Mouse (Mus musculus) mouse embryonic stem cell (cell line): ENCODE measurements at regions not wholly inside any gene's neighbourhood (a gene's known extent, or its start where the extent isn't known, plus 50 kb on each side); places are given as distances from the start of the nearest gene placed in this dataset.

Experiments
- in situ Hi-C, 2 experiments: fragments of 300-500 bp; cut with MboI; formaldehyde crosslinking; loops; 1 replicate in 1 of 2; 3 replicates in 1 of 2; pipeline ENCODE4 v1.14.3; 2019 to 2020; ENCODE audit warnings: low sequenced_read_pairs in 2 of 2, low pct_unique_long_range_greater_than_20kb in 1 of 2, mixed read lengths in 1 of 2; ENCODE audit not compliant: unreplicated experiment in 1 of 2

- in situ Hi-C loops: loop anchor here (10.0 kb wide), 1 partner anchor 149 kb away; no protein-coding TSS in a partner anchor
These were observed 140.7 kb upstream of the Tbl1xr1 start for GRCm38 (mm10) chr3:21935571-21936261.

GRCm38 (mm10) chr3:21936262-21936603, 140.2 kb upstream of the Tbl1xr1 start:
- in situ Hi-C loops: loop anchor here (10.0 kb wide), 1 partner anchor 149 kb away; no protein-coding TSS in a partner anchor

GRCm38 (mm10) chr3:21936616-21937015, 139.8 kb upstream of the Tbl1xr1 start:
- in situ Hi-C loops: loop anchor here (10.0 kb wide), 1 partner anchor 148 kb away; no protein-coding TSS in a partner anchor

DNA sequence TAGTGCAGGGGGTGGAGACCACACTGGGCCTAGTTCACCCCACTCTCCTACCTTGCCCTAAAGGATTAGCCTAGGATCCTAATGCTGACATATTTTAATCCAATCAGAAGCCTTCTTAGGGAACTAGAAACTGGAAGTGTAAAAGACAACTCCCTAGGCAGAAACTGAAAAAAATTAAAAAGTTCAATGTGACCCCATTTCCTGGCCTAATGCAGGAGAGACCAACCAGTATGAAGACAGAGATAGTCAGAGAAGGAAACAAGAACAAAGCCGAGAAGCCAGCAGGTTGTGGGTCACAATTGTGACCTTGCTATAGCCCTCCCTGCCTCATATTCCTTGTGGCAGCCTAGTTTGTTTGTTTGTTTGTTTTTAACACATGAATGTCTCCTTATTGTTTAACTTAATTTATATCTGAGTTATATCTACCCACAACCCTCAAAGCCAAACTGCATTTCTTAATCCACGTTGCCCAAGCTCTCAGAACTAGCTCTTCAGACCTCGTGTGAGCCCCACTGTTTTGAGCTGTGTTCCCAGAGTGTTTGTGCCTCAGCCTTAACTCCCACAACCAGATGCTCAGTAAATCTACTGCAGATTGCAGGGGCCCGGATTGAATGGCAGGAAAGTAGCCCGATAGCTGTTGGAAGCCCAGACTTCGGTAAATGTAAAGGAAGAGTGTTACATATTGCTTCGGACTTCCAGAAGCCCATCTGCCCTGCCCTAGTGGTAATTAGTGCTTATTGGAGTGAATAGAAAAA, 139.0 kb upstream of the Tbl1xr1 start:
- in situ Hi-C loops: loop anchor here (10.0 kb wide), 1 partner anchor 147 kb away; no protein-coding TSS in a partner anchor

DNA sequence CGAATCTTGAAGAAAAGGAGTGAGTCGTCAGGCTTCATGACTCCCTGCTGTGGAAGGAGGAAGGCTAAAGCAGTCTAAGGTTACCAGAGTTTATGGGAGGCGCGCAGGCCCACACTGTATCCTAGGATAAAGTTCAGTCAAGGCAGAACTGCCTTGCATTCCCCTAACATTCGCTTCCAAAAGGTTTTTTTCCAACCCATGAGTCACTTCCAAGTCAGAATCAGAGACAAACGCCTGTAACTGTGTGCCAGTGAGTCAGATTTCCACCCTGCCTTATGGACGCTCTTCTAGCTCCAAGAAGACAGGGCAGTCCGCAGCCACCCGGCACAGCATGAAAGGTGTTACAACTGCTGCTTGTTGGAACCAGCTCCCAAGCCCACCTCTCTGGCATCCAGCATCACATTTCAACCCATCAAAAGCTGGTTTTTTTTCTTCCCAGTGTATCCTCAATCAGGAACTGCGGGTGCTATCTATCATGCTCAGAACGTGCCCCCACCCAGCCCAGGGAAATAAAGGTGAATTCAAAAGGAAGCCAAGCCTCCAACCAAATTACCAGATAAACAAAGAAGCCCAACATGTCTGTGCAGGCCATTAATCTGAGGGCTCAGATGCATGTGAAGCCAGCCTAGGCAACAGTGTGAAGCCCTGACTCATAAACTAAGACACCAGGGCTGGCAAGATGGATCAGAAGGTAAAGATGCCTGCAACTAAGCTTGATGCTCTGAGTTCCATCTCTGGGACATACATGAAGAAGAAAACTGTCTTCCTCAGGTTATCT, 138.2 kb upstream of the Tbl1xr1 start:
- in situ Hi-C loops: loop anchor here (10.0 kb wide), 1 partner anchor 147 kb away; no protein-coding TSS in a partner anchor

DNA sequence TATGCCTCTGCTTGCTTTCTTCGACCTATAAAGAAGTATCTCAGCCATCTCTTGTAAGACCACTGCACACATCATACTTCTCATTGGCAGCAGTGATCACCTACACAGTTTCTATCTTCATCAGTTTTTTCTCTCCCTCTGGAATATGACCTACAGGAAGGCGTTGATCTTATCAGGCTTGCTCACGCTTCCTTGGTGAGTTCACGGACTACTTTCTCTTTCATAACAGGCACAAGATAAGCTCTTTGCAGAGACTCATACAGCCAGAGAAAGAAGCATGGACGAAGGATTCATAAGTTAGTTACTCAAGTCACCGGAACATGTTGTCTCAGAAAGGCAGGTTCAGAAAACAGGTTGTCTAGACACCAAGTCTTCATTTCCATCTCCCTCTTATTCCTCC, 136.7 kb upstream of the Tbl1xr1 start:
- in situ Hi-C loops: loop anchor here (10.0 kb wide), 1 partner anchor 145 kb away; no protein-coding TSS in a partner anchor

DNA sequence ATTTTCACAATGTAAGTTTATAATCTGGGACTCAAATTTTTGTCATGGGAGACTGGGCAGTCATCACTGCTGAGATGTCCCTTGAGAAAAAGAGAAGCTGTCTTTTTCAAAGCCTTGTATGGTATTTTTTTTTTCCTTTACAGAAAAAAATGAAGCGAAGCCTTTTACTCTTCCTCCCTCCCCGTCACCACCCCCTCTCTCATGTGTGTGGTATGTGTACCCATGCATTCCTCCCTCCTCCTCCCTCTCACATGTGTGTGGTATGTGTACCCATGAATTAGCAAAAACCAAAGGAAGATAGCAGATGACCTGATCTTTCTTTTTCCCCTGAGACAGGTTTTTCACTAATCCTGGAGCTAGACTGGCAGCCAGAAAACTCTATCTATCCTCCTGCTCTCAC, 134.9 kb upstream of the Tbl1xr1 start:
- in situ Hi-C loops: no loop called here

DNA sequence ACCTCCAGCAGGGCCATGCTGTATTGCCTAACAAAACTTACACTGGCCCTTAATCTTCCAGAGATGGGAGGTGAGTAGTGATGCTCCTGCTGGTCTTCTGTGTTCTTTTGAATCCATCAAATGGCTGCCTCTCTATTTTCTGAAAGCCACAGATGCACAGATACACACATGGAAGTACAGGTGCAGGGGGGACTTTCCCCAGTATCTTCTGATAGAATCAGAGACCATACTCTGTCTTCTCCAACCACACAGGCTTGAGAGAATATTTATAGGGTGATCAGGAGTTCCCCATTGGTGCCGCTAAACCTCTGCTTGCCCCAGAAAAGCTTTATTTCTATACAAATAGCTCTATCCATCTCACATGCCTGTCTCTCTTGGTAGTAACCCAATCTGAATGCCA, 133.5 kb upstream of the Tbl1xr1 start:
- in situ Hi-C loops: no loop called here

- in situ Hi-C loops: no loop called here
These were observed 130.7 kb upstream of the Tbl1xr1 start for GRCm38 (mm10) chr3:21945775-21946174.

DNA sequence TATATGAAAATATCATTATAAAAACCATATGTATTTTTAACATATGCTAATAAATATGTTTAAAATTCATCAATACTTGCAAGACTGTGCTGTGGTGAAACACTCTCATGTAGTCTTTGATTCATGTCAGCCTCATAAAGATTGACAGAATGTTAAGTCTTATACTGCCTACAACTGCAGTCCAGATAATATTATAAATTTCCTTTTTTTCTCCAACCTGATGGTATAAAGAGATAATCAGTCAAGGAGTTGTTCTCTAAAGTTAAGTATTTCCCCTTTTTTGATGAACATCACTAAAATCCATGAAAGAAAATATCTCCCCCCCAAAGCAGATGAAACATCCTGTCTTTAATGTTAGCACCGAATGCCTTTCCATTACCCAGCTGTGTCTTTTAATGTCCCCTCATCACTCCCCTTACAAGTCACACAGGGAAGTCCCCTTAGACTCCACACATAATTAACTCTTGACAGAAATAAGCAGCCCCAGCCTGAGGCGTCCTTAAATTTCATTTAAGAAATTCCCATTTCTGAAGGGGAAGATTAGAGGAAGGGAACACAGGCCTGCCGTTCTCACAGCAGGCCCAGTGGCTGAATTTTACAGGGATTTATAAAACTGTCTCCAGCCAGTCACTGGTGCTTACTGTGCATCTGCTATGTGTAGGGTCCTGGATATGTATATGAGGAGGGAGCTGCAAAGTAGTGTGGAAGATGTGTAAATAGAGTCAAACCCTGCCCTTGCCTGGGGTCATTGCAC, 129.0 kb upstream of the Tbl1xr1 start:
- in situ Hi-C loops: no loop called here

GRCm38 (mm10) chr3:21948074-21948659, 128.3 kb upstream of the Tbl1xr1 start:
- in situ Hi-C loops: no loop called here

DNA sequence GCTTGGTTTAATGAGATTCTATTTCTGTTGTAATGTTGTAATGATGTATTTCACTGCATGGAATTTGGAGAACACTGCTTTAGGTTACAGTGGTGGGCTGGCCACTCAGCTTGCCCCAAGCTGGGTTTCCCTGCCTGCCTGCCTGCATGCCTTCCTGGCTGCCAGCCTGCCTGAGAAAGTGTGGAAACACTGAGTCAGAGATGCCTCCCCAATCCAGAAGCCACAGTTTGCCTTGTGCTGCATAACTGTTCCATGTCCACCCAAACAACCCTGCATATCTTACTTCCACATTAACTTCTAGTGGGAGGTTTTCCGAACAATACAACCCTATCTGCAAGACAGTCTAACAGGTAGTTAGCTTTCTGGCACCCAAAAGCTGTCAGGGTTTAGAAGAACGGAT, 127.0 kb upstream of the Tbl1xr1 start:
- in situ Hi-C loops: no loop called here

- in situ Hi-C loops: no loop called here
These were observed 125.9 kb upstream of the Tbl1xr1 start for GRCm38 (mm10) chr3:21950571-21950970.

- in situ Hi-C loops: no loop called here
These were observed 124.8 kb upstream of the Tbl1xr1 start for GRCm38 (mm10) chr3:21951446-21952285.

DNA sequence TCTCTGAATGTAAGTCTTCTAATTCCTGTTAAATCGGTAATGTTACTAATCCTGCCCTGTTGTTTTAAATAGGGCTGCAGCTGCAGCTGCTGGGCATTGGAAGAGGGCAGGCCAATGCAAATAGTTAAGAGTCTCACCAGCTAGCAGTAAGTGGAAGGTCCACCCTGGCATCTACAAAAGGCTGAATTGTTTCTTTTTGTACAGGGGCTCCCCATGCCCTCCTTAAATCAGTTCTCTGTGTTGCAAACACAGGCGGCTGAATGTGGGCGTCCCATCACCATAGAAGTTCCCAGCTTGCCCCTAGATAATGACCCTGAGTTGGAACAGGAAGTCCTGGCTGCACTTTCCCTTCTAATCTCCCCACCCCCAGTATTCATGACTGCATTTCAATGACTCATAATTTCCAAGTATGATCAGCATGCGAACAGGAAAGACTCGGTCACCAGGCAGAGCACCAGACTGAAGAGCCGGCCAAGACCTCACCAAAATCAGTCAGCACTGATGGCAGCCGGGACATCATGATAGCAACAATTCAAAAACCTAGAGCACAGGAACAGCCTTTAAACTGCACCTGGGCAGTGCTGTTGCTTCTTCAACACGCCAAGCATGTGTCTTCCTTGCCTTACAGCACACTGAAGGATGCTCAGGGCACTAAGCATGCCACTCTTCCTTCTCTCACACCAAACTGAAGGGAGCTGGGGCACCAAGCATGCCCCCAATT, 123.6 kb upstream of the Tbl1xr1 start:
- in situ Hi-C loops: no loop called here

- in situ Hi-C loops: no loop called here
These were observed 123.0 kb upstream of the Tbl1xr1 start for GRCm38 (mm10) chr3:21953416-21953810.

DNA sequence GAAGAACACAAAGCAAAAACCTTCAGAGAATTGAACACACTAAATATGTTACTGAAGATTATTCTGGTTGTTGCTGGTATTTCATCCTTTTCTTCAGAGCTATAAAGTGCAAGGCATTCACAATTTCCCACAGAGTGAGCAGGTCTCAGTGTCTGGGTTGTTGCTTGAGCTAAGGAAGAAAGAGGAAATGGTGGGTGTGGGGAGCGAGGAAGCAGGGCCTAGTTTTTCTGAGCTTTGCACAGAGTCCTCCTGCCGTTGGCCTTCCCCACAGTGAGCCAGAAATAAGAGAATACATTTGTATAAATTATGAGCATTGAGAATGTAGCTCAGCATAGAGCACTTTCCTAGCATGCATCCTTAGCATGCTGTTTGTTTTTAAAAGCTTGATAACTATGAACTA, 120.8 kb upstream of the Tbl1xr1 start:
- in situ Hi-C loops: no loop called here
